Mouse (Mus musculus) splenic B cell, adult 2 months (primary cell): Measurements from ENCODE around the gene Olfr1427.
"Not testable (repeated sequence)": the region's sequence is repeated elsewhere in the genome, so short reads cannot be mapped to it uniquely, and the experiment has no call there.

Experiments
- DNase-seq: peaks from one replicate; pipeline ENCODE4 v3.0.0-alpha.2; 2011; ENCODE audit warnings: low read depth, low spot score
- H3K27me3 ChIP-seq: 2 replicates; pipeline ENCODE4 v1.6.1; 2012; ENCODE audit warnings: mild to moderate bottlenecking, low read length, moderate library complexity, mixed read lengths; ENCODE audit not compliant: control insufficient read depth, poor library complexity, insufficient read depth, severe bottlenecking
- H3K36me3 ChIP-seq: 2 replicates; pipeline ENCODE4 v1.6.1; 2012; ENCODE audit warnings: mild to moderate bottlenecking, low read length, moderate library complexity, mixed read lengths; ENCODE audit not compliant: control insufficient read depth, poor library complexity, insufficient read depth, severe bottlenecking

Gene Olfr1427

DNA sequence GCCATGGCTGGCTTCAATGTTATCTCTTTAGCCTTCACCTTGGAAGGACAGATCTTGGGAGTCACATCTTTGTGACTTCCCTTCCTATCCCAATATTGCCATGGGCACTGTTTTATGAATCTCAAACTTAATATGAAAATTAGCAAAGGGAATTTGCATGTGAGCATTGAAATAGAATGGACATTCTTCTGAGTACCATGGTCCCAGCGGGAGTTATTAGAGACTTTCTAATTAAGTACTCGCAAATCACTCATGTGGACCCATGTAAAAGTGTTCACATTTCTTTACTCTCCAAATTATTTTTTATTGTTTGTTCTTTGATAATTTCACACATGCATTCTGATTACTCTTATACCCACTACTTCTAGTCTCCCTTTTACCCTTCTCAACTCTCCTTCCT lies at the start of gene Olfr1427:
Gene Olfr1427, minus strand, starts transcription at position 101 of the 400 bp plus-strand sequence.
- no peak for DNase-seq
- Histone ChIP-seq H3K36me3 (no peaks in the 10 kb centered on the region), H3K27me3 (no peaks in the 10 kb centered on the region)

GRCm38 (mm10) chr19:12145452-12145851 lies 42.3 kb upstream of the Olfr1427 start:
- H3K27me3 ChIP-seq: no peaks in the 10 kb centered on the region
- no peak for DNase-seq
- no peaks in the 10 kb centered on the region for H3K36me3 ChIP-seq

- no peak for DNase-seq
- Histone ChIP-seq H3K36me3 (no peaks in the 10 kb centered on the region), H3K27me3 (no peaks in the 10 kb centered on the region)
These were observed 40.2 kb upstream of the Olfr1427 start for GRCm38 (mm10) chr19:12143356-12143755.

DNA sequence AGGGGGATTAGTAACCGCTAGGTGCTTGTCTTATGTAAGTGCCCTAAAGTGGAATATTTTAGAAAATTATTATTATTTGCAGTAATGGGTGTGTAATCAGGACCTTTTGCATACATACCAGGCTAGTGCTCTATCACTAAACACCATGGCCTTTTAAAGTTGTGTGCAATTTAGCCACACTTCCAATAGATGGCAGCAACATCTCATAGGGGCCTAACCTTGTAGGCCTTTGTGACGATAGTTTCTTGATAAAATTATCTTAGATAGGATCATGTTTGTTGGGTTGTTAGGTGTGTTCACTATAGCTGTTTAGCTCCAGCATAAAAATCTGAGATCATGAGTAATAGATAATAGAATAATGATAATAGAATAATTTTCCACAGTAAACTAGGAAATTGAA lies 31.2 kb upstream of the Olfr1427 start:
- no peaks in the 10 kb centered on the region for H3K36me3 ChIP-seq
- no peaks in the 10 kb centered on the region for H3K27me3 ChIP-seq
- peak; percentile 39 for DNase-seq

DNA sequence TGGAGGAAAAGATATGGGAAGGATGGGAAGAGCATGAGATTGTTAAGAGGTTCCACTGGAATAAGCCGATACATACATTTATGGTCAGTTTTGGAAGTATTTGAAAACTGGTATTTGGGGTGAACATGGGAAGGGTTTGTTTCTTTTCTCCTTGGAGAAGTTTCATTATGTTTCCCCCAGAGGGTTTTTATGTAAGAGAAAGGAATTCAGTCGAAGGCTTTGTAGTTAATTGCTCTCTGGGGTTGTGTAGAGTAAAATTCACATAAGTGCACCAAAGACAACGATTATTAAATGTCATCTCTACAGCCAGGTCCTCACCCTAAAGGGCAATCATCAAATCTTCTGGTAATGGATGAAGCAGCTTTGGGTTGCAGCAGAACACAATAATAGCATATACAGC lies 20.0 kb upstream of the Olfr1427 start, which contains the start of gene Olfr76:
Gene Olfr76, minus strand, starts transcription at position 101 of the 400 bp plus-strand sequence.
- DNase-seq: no peak
- no peaks in the 10 kb centered on the region for H3K27me3 ChIP-seq

DNA sequence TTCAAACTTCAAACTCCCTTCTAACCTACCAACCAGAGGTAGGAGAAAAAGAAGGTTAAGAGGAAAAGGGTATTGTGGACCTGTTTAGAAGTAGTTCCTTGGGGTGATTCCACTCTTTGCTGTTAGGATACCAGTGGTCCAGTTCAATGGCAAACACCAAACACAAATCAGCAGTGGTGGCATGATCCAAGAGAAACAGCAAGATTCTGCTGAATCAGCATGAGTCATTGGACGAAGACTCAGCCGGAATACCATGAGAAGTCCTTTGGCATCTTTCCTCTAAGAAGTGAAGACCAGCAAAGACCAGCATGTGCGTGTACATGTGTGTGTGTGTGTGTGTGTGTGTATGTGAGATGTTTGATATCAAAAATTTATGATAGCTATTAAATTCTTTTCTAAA lies 13.3 kb upstream of the Olfr1427 start:
- Histone ChIP-seq H3K27me3 (no peaks in the 10 kb centered on the region), H3K36me3 (no peaks in the 10 kb centered on the region)
- DNase-seq: no peak

More for the DNA sequence above, 20.0 kb upstream of the Olfr1427 start, which contains the start of gene Olfr76:
- H3K36me3 ChIP-seq: no peaks in the 10 kb centered on the region

DNA sequence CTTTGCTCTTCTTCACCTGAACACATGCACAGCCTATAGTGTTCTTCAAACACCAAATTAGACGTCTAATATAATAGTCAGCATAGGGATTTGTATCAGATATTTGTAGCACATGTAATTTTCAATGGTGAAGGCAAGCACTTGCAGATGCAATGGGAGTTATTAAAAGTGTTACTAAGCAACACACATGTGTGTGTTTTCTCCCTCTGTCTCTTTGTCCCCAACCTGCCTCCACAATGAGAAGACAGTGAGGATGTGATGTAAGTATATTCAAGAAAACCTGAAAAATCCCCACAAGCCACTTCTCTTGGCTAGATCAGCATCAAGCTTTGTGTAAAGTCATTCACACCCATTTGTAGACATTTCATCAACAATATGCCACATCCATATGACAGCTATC lies 12.7 kb upstream of the Olfr1427 start, which contains the start of gene Olfr1428:
Gene Olfr1428, minus strand, starts transcription at position 101 of the 400 bp plus-strand sequence.
- DNase-seq: no peak
- H3K36me3 ChIP-seq: no peaks in the 10 kb centered on the region

DNA sequence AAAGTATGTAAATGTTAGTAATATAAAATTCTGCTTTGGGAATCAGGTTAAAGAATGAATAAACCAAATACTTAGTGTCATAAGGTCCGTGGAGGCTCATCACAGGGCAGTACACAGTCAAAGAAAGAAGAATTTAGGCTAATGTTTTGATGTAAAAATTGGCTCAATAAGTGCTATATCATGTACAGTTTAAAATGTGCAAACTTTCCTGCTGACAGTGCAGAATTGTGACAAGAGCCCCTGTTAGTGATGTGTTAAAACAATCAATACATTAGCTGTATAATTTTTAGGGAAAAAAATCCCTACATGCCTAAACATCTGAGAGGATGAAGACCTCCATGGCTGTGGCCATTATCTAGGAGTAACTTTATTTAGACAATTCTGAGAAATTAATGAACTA lies 10.7 kb upstream of the Olfr1427 start:
- no peak for DNase-seq
- H3K36me3 ChIP-seq: no peaks in the 10 kb centered on the region
- no peaks in the 10 kb centered on the region for H3K27me3 ChIP-seq

More for the DNA sequence above, 12.7 kb upstream of the Olfr1427 start, which contains the start of gene Olfr1428:
- no peaks in the 10 kb centered on the region for H3K27me3 ChIP-seq

DNA sequence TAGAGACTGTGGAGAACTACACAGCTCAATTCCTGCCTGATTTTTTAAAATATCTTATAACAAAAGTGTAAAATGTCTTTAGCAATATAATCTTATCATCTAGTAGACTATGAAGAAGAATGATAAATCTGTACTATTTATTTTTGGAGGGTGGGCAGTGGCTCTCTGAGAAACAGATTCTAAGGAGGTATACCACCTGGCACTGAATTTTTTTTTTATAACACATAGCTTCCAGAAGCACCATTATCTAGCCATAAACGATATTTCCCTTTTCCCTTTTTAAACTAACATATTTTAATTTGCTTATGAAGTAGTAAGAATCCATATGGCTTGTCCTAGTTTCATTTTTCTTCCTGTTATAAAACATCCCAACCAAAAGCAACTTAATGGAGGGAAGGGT lies 1.4 kb upstream of the Olfr1427 start:
- no peak for DNase-seq
- no peaks in the 10 kb centered on the region for H3K27me3 ChIP-seq
- H3K36me3 ChIP-seq: no peaks in the 10 kb centered on the region

- no peaks in the 10 kb centered on the region for H3K27me3 ChIP-seq
- H3K36me3 ChIP-seq: no peaks in the 10 kb centered on the region
- no peak for DNase-seq
These were observed 11.2 kb downstream of the Olfr1427 start, which contains the start of gene Olfr1426 for GRCm38 (mm10) chr19:12091913-12092312. Gene Olfr1426 (minus strand): TSS chr19:12092013.

DNA sequence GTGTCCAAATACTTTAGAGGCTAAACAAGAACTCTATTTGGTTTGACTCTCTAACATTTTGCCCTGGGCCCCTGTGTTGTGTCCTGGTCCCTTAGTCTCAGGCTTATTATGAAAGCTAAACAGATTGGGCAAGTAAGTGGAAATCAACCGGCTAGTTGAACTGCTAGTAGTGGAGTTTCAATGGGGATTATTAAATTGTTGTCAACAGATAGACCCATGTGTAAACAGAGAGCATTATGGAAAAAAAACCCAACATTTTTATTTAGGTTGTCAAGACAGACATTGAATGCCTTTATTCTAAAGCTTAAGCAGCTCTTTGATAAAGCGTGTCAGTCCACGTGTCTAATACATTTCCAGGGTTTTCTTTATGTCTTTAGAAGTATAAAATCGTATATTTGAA lies 25.5 kb downstream of the Olfr1427 start, which contains the start of gene Olfr1425:
Gene Olfr1425, minus strand, starts transcription at position 101 of the 400 bp plus-strand sequence.
- H3K27me3 ChIP-seq, DNase-seq, H3K36me3 ChIP-seq: not testable (repeated sequence)

DNA sequence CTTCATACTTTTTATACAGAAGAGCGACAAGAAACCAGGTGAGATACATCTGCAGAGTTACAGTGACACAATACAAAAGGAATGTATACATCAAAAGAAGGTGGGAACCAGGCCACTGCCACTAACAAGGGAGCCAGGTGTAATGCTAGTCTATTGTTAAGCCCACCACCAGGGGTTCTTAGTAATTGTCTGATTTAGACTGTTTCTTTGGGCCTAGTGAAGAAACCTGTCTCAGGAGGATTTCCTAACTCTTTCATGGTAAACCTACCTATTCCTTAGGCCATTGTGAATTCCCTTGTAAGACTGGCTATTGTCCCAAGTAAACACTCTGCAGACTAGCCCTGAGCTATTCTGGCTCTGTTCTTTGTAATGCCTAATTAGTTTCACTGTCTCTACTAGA lies 33.6 kb downstream of the Olfr1427 start:
- not testable (repeated sequence) for H3K27me3 ChIP-seq, H3K36me3 ChIP-seq, DNase-seq

GRCm38 (mm10) chr19:12067806-12068205 lies 35.3 kb downstream of the Olfr1427 start:
- H3K36me3 ChIP-seq, DNase-seq, H3K27me3 ChIP-seq: not testable (repeated sequence)

- H3K27me3 ChIP-seq, H3K36me3 ChIP-seq, DNase-seq: not testable (repeated sequence)
These were observed 40.6 kb downstream of the Olfr1427 start, which contains the start of gene Olfr1424 for GRCm38 (mm10) chr19:12062582-12062981. Gene Olfr1424 (minus strand): TSS chr19:12062682.
